ENCODE assay signal across 17 mouse cellular contexts in genomic region chr11:98319120-98319519, GRCm38 (mm10). TPM values are rescaled to one million over a fixed set of nuclear protein-coding genes. Genes with fewer than 3 reads are reported as not detected.
DNase-seq lines count a peak whose midpoint lies in the region; ATAC-seq and TF ChIP-seq lines count a peak whose summit lies in the region.
"Had no signal": no experiment of that assay in that cellular context is flagged by ENCODE, and none has a peak within 500 bp of the region (broad histone marks: within the 10 kb centered on the region; RNA-seq: fewer than 3 reads in every experiment).

No protein-coding gene starts in this region.

- peak overlapping the region; percentile 41 for H3K4me2 ChIP-seq in forebrain, embryonic 16.5 days (ENCODE audit: low read length)
- H3K4me2 ChIP-seq in kidney, embryonic 14.5 days (replicated peaks; ENCODE audit: low read depth, low read length): no peak overlapping the region
- H3K4me2 ChIP-seq: liver, embryonic 12.5 days had no signal

- H3K4me1 ChIP-seq in cerebellum, adult 2 months (ENCODE audit: control insufficient read depth, insufficient read depth, low read length): peaks cover 22% of the 10 kb centered on the region
- H3K4me1 ChIP-seq in forebrain, embryonic 16.5 days (replicated peaks; ENCODE audit: control insufficient read depth, insufficient read depth, low read length): peaks cover 68% of the 10 kb centered on the region
- no peaks in the 10 kb centered on the region for H3K4me1 ChIP-seq in kidney, embryonic 14.5 days (ENCODE audit: control insufficient read depth, insufficient read depth, low read length)
- H3K4me1 ChIP-seq: heart, embryonic 10.5 days; liver, embryonic 12.5 days had no signal

- H3K9ac ChIP-seq in forebrain, embryonic 16.5 days (replicated peaks; ENCODE audit: low read depth, low read length): peak overlapping the region; percentile 30; the same call in 1 of the 2 replicates
- no peak overlapping the region for H3K9ac ChIP-seq in kidney, embryonic 14.5 days (ENCODE audit: low read depth, low read length)
- H3K9ac ChIP-seq: liver, embryonic 12.5 days had no signal

- WGBS in cerebellum, adult 2 months: 2% methylated on average over 15 of the region's 15 CpGs
- WGBS in forebrain, embryonic 16.5 days: under 1% methylated on average over 15 of the region's 15 CpGs
- WGBS in kidney, embryonic 14.5 days: 3% methylated on average over 15 of the region's 15 CpGs

- no peak for TF ChIP-seq POLR2A in cerebellum, adult 2 months (IDR thresholded peaks at IDR 0.05; ENCODE audit: borderline replicate concordance, insufficient read depth, low read length)

- H3K27me3 ChIP-seq in cerebellum, adult 2 months (ENCODE audit: control insufficient read depth, insufficient read depth, low read length): no peaks in the 10 kb centered on the region
- H3K27me3 ChIP-seq in forebrain, embryonic 16.5 days (replicated peaks; ENCODE audit: control insufficient read depth, insufficient read depth, low read length): peaks cover 36% of the 10 kb centered on the region
- H3K27me3 ChIP-seq in kidney, embryonic 14.5 days (ENCODE audit: control insufficient read depth, insufficient read depth, low read length): peaks cover 95% of the 10 kb centered on the region

- peak; percentile 56 for ATAC-seq in forebrain, embryonic 16.5 days
- no peak for ATAC-seq in kidney, embryonic 14.5 days (ENCODE audit: low FRiP score, low TSS enrichment)
- ATAC-seq in erythroblast, adult 5-6 weeks (replicated peaks; ENCODE audit: low FRiP score, poor library complexity, severe bottlenecking): no peak
- ATAC-seq: liver, embryonic 12.5 days had no signal

- H3K36me3 ChIP-seq in forebrain, embryonic 16.5 days (ENCODE audit: control insufficient read depth, insufficient read depth): no peaks in the 10 kb centered on the region
- H3K36me3 ChIP-seq in kidney, embryonic 14.5 days (ENCODE audit: control insufficient read depth, insufficient read depth, low read length): no peaks in the 10 kb centered on the region
- H3K36me3 ChIP-seq: liver, embryonic 12.5 days had no signal

- TF ChIP-seq CTCF in cerebellum, adult 2 months (IDR thresholded peaks at IDR 0.05; ENCODE audit: borderline replicate concordance, insufficient read depth, low read depth, low read length): no peak

- H3K4me3 ChIP-seq in cerebellum, adult 2 months (replicated peaks; ENCODE audit: insufficient read depth, low read depth, low read length): peak overlapping the region; percentile 2
- peak overlapping the region; percentile 18; the same call in 1 of the 2 replicates for H3K4me3 ChIP-seq in forebrain, embryonic 16.5 days (replicated peaks; ENCODE audit: low read length)
- no peak overlapping the region for H3K4me3 ChIP-seq in kidney, embryonic 14.5 days (ENCODE audit: low read length)
- H3K4me3 ChIP-seq: gastrocnemius, adult 2 months; heart, embryonic 10.5 days; liver, embryonic 12.5 days had no signal

- H3K27ac ChIP-seq in cerebellum, adult 2 months (ENCODE audit: insufficient read depth, low read length): peak overlapping the region; percentile 27
- peak overlapping the region; percentile 97 for H3K27ac ChIP-seq in forebrain, embryonic 16.5 days (ENCODE audit: low read length)
- no peak overlapping the region for H3K27ac ChIP-seq in kidney, embryonic 14.5 days (ENCODE audit: low read depth, low read length)
- H3K27ac ChIP-seq: gastrocnemius, adult 2 months; heart, embryonic 10.5 days; liver, embryonic 12.5 days had no signal

- peak; percentile 83 for DNase-seq in layer of hippocampus, adult 9-11 months
- no peak for DNase-seq in layer of hippocampus, adult 11-12 months (ENCODE audit: low spot score)
- DNase-seq in cerebellum, adult 2 months: peak; percentile 63 to 73
- peak; percentile 88 to 92 for DNase-seq in cerebellum, postnatal 10 days
- DNase-seq: gastrocnemius, adult 2 months; heart, postnatal 4 days; kidney, adult 18-20 months; kidney, postnatal 4 days; thymus, postnatal 14 days had no signal

- no peaks in the 10 kb centered on the region for H3K9me3 ChIP-seq in forebrain, embryonic 16.5 days (ENCODE audit: control insufficient read depth, low read length)
- no peaks in the 10 kb centered on the region for H3K9me3 ChIP-seq in kidney, embryonic 14.5 days (ENCODE audit: control insufficient read depth, low read length)
- H3K9me3 ChIP-seq: heart, embryonic 10.5 days; liver, embryonic 12.5 days had no signal

RNA-seq across cellular contexts. Expression of gene Neurod2, which starts 10.3 kb away (rescaled TPM):
- polyA plus RNA-seq in cerebellum, adult 2 months (2012; rRNA removed): 57.4 and 68.4 TPM in 2 replicates
- polyA plus RNA-seq in forebrain, embryonic 16.5 days (2015; fragmentation: Nextera tagmentation; extraction: Ambion mirVana): 110 and 133 TPM in 2 replicates
- not detected in 2 replicates for polyA plus RNA-seq in kidney, embryonic 14.5 days (2014; fragmentation: Nextera tagmentation; extraction: Ambion mirVana)
- total RNA-seq in erythroblast, adult 5-6 weeks (2015; ENCODE audit: low replicate concordance): not detected in 2 replicates
- total RNA-seq in erythroblast, adult 5-6 weeks (2017; ENCODE audit: low replicate concordance): not detected in 2 replicates
- total RNA-seq: gastrocnemius, adult 2 months; heart, postnatal 4 days; monocyte, adult 5-6 weeks had no signal
- polyA plus RNA-seq: heart, embryonic 10.5 days; liver, embryonic 12.5 days; lung, embryonic 16.5 days; stomach, embryonic 14.5 days had no signal

RNA-seq across cellular contexts. Expression of gene Ppp1r1b, which starts 29.1 kb away (rescaled TPM):
- 150 and 173 TPM in 2 replicates for polyA plus RNA-seq in cerebellum, adult 2 months (2012; rRNA removed)
- 69.7 and 72.4 TPM in 2 replicates for polyA plus RNA-seq in forebrain, embryonic 16.5 days (2015; fragmentation: Nextera tagmentation; extraction: Ambion mirVana)
- 0.87 and 1.7 TPM in 2 replicates for polyA plus RNA-seq in kidney, embryonic 14.5 days (2014; fragmentation: Nextera tagmentation; extraction: Ambion mirVana)
- total RNA-seq in erythroblast, adult 5-6 weeks (2015; ENCODE audit: low replicate concordance): not detected in 2 replicates
- not detected in 2 replicates for total RNA-seq in erythroblast, adult 5-6 weeks (2017; ENCODE audit: low replicate concordance)
- total RNA-seq: gastrocnemius, adult 2 months; monocyte, adult 5-6 weeks had no signal

RNA-seq across cellular contexts. Expression of gene Stard3, which starts 39.0 kb away (rescaled TPM):
- 53.5 and 56.1 TPM in 2 replicates for polyA plus RNA-seq in cerebellum, adult 2 months (2012; rRNA removed)
- polyA plus RNA-seq in forebrain, embryonic 16.5 days (2015; fragmentation: Nextera tagmentation; extraction: Ambion mirVana): 52.8 and 56.3 TPM in 2 replicates
- 34.9 and 42.0 TPM in 2 replicates for polyA plus RNA-seq in kidney, embryonic 14.5 days (2014; fragmentation: Nextera tagmentation; extraction: Ambion mirVana)
- 8.5 and 9.2 TPM in 2 replicates for total RNA-seq in erythroblast, adult 5-6 weeks (2015; ENCODE audit: low replicate concordance)
- 2.8 and 6.0 TPM in 2 replicates for total RNA-seq in erythroblast, adult 5-6 weeks (2017; ENCODE audit: low replicate concordance)

Comparison
In these comparisons a context has a peak if more than half of its experiments do, and no peak if none do; other contexts are left out.
1. RNA of gene Neurod2, which starts 10.3 kb away (polyA plus RNA-seq): 110 to 133 TPM in forebrain, embryonic 16.5 days and 57.4 to 68.4 TPM in cerebellum, adult 2 months; not detected in kidney, embryonic 14.5 days; every median in the first group is over 10 times any median in the second.
2. RNA of gene Ppp1r1b, which starts 29.1 kb away (polyA plus RNA-seq): 150 to 173 TPM in cerebellum, adult 2 months and 69.7 to 72.4 TPM in forebrain, embryonic 16.5 days; 0.87 to 1.7 TPM in kidney, embryonic 14.5 days; every median in the first group is over 10 times any median in the second.